Mouse (Mus musculus) midbrain, embryonic 11.5 days (tissue): ENCODE measurements at regions not wholly inside any gene's neighbourhood (a gene's known extent, or its start where the extent isn't known, plus 50 kb on each side); places are given as distances from the start of the nearest gene placed in this dataset.

Experiments
- ATAC-seq: fragments of 200-750 bp; cut with Nextera tagmentation; 2 replicates; pipeline ENCODE4 v1.8.0; 2017; ENCODE audit warnings: moderate TSS enrichment, moderate library complexity; ENCODE audit not compliant: low FRiP score
- DNase-seq: peaks from one replicate; pipeline ENCODE4 v3.0.0; 2015; ENCODE audit warnings: low spot score; ENCODE audit errors: missing footprints
- H3K27ac ChIP-seq: fragments of 300-500 bp; sonication (generic); 2 replicates; pipeline ENCODE4 v1.5.1; 2014; ENCODE audit warnings: low read depth, low read length
- H3K27me3 ChIP-seq: fragments of 300-500 bp; sonication (generic); 2 replicates; pipeline ENCODE4 v1.6.1; 2014; ENCODE audit warnings: mild to moderate bottlenecking, low read length, moderate library complexity, mixed read lengths; ENCODE audit not compliant: control insufficient read depth, insufficient read depth
- H3K36me3 ChIP-seq: fragments of 300-500 bp; sonication (generic); 2 replicates; pipeline ENCODE4 v1.6.1; 2014; ENCODE audit warnings: mild to moderate bottlenecking, low read length, moderate library complexity, mixed read lengths; ENCODE audit not compliant: control insufficient read depth, insufficient read depth
- H3K4me1 ChIP-seq: fragments of 300-500 bp; sonication (generic); 2 replicates; pipeline ENCODE4 v1.6.1; 2014; ENCODE audit warnings: low read length; ENCODE audit not compliant: control insufficient read depth, insufficient read depth
- H3K4me2 ChIP-seq: fragments of 300-500 bp; sonication (generic); 2 replicates; pipeline ENCODE4 v1.6.1; 2014; ENCODE audit warnings: mild to moderate bottlenecking, moderate library complexity
- H3K4me3 ChIP-seq: fragments of 300-500 bp; sonication (generic); 2 replicates; pipeline ENCODE4 v1.5.1; 2014; ENCODE audit warnings: low read depth, low read length
- H3K9ac ChIP-seq: fragments of 300-500 bp; sonication (generic); 2 replicates; pipeline ENCODE4 v1.6.1; 2014; ENCODE audit warnings: low read length
- H3K9me3 ChIP-seq: fragments of 300-500 bp; sonication (generic); 2 replicates; pipeline ENCODE4 v1.6.1; 2016; ENCODE audit warnings: low read length; ENCODE audit not compliant: control insufficient read depth
- WGBS: fragments of 180-500 bp; shearing (Covaris S2); extraction: QIAGEN DNeasy Blood & Tissue Kit; methylation state at CpG from one replicate; pipeline ENCODE4 v1.1.7; 2014; 5-methylcytosine and 5-hydroxymethylcytosine counted together

DNA sequence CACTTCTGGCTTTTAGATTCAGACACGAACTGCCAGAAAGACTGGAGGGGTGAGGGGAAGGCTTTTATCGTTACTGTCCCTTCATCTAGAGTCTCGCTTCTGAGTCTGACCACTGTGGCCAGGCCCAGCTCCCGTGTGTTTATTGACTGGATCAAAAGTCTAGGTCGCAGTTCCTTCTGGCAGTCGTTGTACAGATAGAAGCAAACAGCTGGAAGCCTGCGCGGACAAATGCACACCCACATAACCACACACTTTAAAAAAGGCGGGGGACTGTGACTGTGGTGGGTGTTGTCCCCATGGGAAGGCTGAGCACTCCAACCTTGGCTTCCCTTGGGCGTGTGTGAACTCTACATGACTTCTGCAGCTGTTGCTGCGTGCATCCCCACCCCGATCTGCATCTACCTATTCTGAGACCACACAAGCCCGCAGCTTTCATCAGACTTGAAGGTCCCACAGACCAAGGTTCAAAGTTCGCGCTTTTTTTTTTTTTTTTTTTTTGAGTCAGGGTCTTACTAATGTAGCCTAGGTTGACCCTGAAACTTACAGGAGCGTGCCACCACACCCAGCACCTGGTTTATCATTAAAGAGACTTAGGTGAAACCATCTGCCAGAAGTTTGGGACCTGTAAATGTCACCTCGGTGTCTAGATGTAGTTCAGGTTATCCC lies 54.5 kb upstream of the Hes1 start:
- Histone ChIP-seq H3K9me3 (no peaks in the 10 kb centered on the region), H3K36me3 (no peaks in the 10 kb centered on the region), H3K4me2 (peak overlapping the region; percentile 93), H3K4me3 (peak overlapping the region; percentile 41), H3K27me3 (peaks cover 20% of the 10 kb centered on the region), H3K9ac (peak overlapping the region; percentile 64), H3K4me1 (peaks cover 14% of the 10 kb centered on the region), H3K27ac (no peak overlapping the region)
- DNase-seq = peak; percentile 93
- 18% methylated on average over 17 of the region's 17 CpGs for WGBS
- ATAC-seq = peak; percentile 5; the same call in 1 of the 2 replicates

DNA sequence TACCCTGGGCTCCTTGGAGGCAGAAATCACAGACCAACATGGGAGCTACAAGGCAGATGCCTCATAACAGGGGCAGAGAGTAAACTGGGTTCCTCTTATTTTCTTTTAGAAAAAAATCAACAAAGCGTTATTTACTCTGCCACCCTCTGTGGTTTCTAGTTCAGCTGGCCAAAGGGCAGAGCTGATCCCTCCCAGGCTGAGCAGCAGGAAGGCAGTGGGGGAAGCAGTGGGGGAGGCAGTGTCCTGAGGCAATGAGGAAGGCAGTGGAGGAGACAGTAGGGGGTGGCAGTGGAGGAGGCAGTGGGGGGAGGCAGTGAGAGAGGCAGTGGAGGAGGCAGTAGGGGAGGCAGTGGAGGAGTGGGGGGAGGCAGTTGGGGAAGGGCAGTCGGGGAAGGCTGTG lies 51.1 kb upstream of the Hes1 start:
- WGBS = 51% methylated on average over 2 of the region's 2 CpGs
- no peaks in the 10 kb centered on the region for H3K36me3 ChIP-seq
- H3K9me3 ChIP-seq = no peaks in the 10 kb centered on the region
- no peak overlapping the region for H3K9ac ChIP-seq
- peaks cover 11% of the 10 kb centered on the region for H3K27me3 ChIP-seq
- peaks cover 14% of the 10 kb centered on the region for H3K4me1 ChIP-seq
- ATAC-seq (no peak), DNase-seq (no peak)
- no peak overlapping the region for H3K27ac ChIP-seq
- H3K4me3 ChIP-seq = no peak overlapping the region
- no peak overlapping the region for H3K4me2 ChIP-seq

DNA sequence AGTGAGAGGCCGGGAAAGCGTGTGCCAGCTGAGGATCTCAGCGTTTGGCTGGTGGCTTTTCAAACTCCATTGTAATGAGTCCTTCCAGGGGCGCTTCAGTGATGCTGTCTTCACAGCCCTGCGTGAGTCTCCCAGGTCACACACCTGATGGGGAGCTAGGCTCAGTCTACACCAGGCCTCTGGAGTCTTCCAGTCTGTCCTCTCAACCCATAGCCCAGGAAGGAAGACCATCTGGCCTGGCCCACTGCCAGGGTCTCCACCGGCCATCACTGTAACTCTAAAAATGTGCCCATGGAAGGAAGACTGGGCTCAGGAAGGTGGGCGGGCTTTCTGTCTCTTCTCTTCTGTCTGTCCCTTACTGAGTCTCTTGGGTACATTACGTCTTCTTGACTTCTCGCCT lies 50.2 kb upstream of the Hes1 start:
- WGBS = 92% methylated on average over 9 of the region's 9 CpGs
- ATAC-seq = no peak
- H3K4me1 ChIP-seq = peaks cover 8% of the 10 kb centered on the region
- no peak overlapping the region for H3K4me2 ChIP-seq
- H3K9ac ChIP-seq = no peak overlapping the region
- peaks cover 10% of the 10 kb centered on the region for H3K27me3 ChIP-seq
- no peak for DNase-seq
- H3K36me3 ChIP-seq = no peaks in the 10 kb centered on the region
- no peaks in the 10 kb centered on the region for H3K9me3 ChIP-seq
- no peak overlapping the region for H3K4me3 ChIP-seq
- H3K27ac ChIP-seq = no peak overlapping the region
